Mouse (Mus musculus) limb, embryonic 14.5 days (tissue): Measurements from ENCODE around the gene Pgbd5. TPM values are rescaled to one million over a fixed set of nuclear protein-coding genes. Genes with fewer than 3 reads are reported as not detected.

Experiments used
- ATAC-seq: fragments of 200-750 bp; cut with Nextera tagmentation; 2 replicates; pipeline ENCODE4 v1.8.0; 2017; ENCODE audit warnings: low read depth, moderate number of reproducible peaks, moderate TSS enrichment; ENCODE audit not compliant: low FRiP score
- DNase-seq: peaks from one replicate; pipeline ENCODE4 v3.0.0-alpha.2; 2015; ENCODE audit warnings: low spot score
- H3K27ac ChIP-seq: fragments of 300-500 bp; sonication (generic); replicated peaks from 2 replicates; pipeline ENCODE4 v1.5.1; 2014; ENCODE audit warnings: low read depth, mild to moderate bottlenecking, low read length, moderate library complexity, mixed read lengths
- H3K27me3 ChIP-seq: fragments of 300-500 bp; sonication (generic); 2 replicates; pipeline ENCODE4 v1.6.1; 2014; ENCODE audit warnings: low read length, mixed read lengths; ENCODE audit not compliant: control insufficient read depth, insufficient read depth
- H3K36me3 ChIP-seq: fragments of 300-500 bp; sonication (generic); 2 replicates; pipeline ENCODE4 v1.6.1; 2014; ENCODE audit warnings: mild to moderate bottlenecking, low read length, moderate library complexity, mixed read lengths; ENCODE audit not compliant: control insufficient read depth, insufficient read depth
- H3K4me1 ChIP-seq: fragments of 300-500 bp; sonication (generic); 2 replicates; pipeline ENCODE4 v1.6.1; 2014; ENCODE audit warnings: antibody characterized with exemption, low read length, mixed read lengths; ENCODE audit not compliant: control insufficient read depth, insufficient read depth
- H3K4me2 ChIP-seq: fragments of 300-500 bp; sonication (generic); replicated peaks from 2 replicates; pipeline ENCODE4 v1.6.1; 2014; ENCODE audit warnings: low read depth, mild to moderate bottlenecking, low read length, moderate library complexity; ENCODE audit not compliant: severe bottlenecking
- H3K4me3 ChIP-seq: fragments of 300-500 bp; sonication (generic); replicated peaks from 2 replicates; pipeline ENCODE4 v1.5.1; 2014; ENCODE audit warnings: low read length
- H3K9ac ChIP-seq: fragments of 300-500 bp; sonication (generic); 2 replicates; pipeline ENCODE4 v1.6.1; 2014; ENCODE audit warnings: mild to moderate bottlenecking, low read depth, low read length, moderate library complexity; ENCODE audit not compliant: severe bottlenecking
- H3K9me3 ChIP-seq: fragments of 300-500 bp; sonication (generic); 2 replicates; pipeline ENCODE4 v1.6.1; 2016; ENCODE audit warnings: low read length; ENCODE audit not compliant: control insufficient read depth
- POLR2A ChIP-seq: fragments of 200-500 bp; IDR thresholded peaks from 2 replicates; pipeline ENCODE4 v1.8.0; 2012; ENCODE audit warnings: inconsistent platforms, mild to moderate bottlenecking, moderate library complexity, borderline replicate concordance; ENCODE audit not compliant: insufficient read depth, insufficient read length; ENCODE audit errors: extremely low read depth
- WGBS: fragments of 180-500 bp; shearing (Covaris S2); extraction: QIAGEN DNeasy Blood & Tissue Kit; methylation state at CpG from one replicate; pipeline ENCODE4 v1.1.7; 2014; 5-methylcytosine and 5-hydroxymethylcytosine counted together
- polyA plus RNA-seq, 2 experiments: library from polyadenylated mRNA; depleted of rRNA in 1 of 2; stranded (reverse) in 1 of 2; unstranded in 1 of 2; fragments of >200 nt; fragmentation: Nextera tagmentation in 1 of 2; extraction: Ambion mirVana in 1 of 2; gene quantifications; 2 replicates each; pipeline versions ENCODE4 v1.2.1 to v1.2.3; 2012 to 2014

Pgbd5 gene
- polyA plus RNA-seq, 2 experiments, result 3.9 to 8.0 TPM

DNA sequence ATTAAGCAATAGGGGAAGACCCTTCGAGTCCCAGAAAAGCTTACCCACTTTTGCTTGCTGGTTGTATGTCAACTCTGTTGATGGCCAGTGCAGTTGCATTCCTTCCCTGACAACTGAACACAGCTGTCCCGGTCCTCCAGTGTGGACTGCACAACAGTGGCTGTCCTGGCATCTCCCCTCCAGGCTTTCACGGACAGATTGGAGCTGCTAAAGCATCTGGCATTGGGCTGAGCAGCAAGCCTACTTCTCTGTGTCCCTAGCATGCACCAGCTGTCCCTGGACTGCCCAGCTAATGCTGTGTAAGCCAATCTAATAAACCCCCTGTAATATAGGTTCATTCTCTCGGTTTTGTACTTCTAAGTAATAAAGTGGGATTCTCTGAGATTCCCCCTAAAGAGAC is 21.2 kb upstream of the Pgbd5 start:
- no peaks in the 10 kb centered on the region for H3K27me3 ChIP-seq
- TF ChIP-seq POLR2A, result no peak
- no peaks in the 10 kb centered on the region for H3K36me3 ChIP-seq
- no peaks in the 10 kb centered on the region for H3K4me1 ChIP-seq
- no peak overlapping the region for H3K27ac ChIP-seq
- no peak for DNase-seq
- no peak overlapping the region for H3K9ac ChIP-seq
- ATAC-seq, result no peak
- 56% methylated on average over 4 of the region's 4 CpGs for WGBS
- no peak overlapping the region for H3K4me3 ChIP-seq
- H3K4me2 ChIP-seq, result no peak overlapping the region
- no peaks in the 10 kb centered on the region for H3K9me3 ChIP-seq

GRCm38 (mm10) chr8:124459627-124460026 is 20.2 kb upstream of the Pgbd5 start:
- Histone ChIP-seq H3K9ac (no peak overlapping the region), H3K27me3 (no peaks in the 10 kb centered on the region), H3K27ac (no peak overlapping the region), H3K9me3 (no peaks in the 10 kb centered on the region), H3K4me2 (no peak overlapping the region), H3K4me1 (no peaks in the 10 kb centered on the region), H3K36me3 (no peaks in the 10 kb centered on the region), H3K4me3 (no peak overlapping the region)
- WGBS, result 28% methylated on average over 12 of the region's 12 CpGs
- TF ChIP-seq POLR2A, result no peak
- DNase-seq (no peak), ATAC-seq (no peak)

GRCm38 (mm10) chr8:124455359-124455758 is 15.9 kb upstream of the Pgbd5 start:
- Histone ChIP-seq H3K27ac (no peak overlapping the region), H3K9ac (no peak overlapping the region), H3K4me1 (no peaks in the 10 kb centered on the region), H3K4me3 (no peak overlapping the region), H3K4me2 (no peak overlapping the region), H3K27me3 (no peaks in the 10 kb centered on the region), H3K36me3 (no peaks in the 10 kb centered on the region), H3K9me3 (0 out of 2 replicates have a peak, but pooled peaks cover 2% of the 10 kb centered on the region)
- ATAC-seq (no peak), DNase-seq (no peak)
- 71% methylated on average over 3 of the region's 3 CpGs for WGBS
- no peak for TF ChIP-seq POLR2A

DNA sequence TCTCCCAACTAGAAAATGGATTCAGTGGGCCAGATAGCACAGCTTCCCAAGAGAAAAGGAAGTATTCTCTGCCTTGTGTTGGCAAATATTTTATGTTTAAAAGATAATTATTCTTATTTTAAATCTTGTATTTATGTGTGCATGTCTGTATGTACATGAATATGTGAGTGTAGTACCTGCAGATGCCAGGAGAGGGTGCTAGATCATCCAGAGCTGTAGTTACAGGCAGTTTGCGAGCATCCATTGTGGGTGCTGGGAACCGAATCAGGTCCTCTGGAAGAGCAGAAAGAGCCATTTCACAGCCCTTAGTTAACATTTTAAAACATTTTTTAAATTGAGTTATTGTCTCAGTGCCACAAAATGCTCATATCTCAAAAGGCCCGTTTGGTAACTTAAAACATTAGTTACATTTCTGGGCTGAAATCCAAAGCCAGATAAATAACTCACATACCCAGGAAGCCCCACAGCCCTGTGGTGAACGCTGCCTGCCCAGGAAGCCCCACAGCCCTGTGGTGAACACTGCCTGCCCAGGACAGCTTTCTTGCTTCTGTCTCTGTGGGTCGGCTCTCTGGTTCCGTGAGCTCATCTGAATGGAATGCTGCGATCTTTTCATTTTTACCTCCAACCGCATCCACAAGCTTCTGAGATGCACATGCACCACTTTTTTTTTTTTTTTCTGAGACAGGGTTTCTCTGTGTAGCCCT is 10.9 kb upstream of the Pgbd5 start:
- H3K4me2 ChIP-seq, result no peak overlapping the region
- 81% methylated on average over 8 of the region's 8 CpGs for whole genome bisulfite sequencing
- H3K9ac ChIP-seq, result no peak overlapping the region
- H3K27ac ChIP-seq, result no peak overlapping the region
- H3K4me3 ChIP-seq, result no peak overlapping the region
- H3K4me1 ChIP-seq, result no peaks in the 10 kb centered on the region
- no peaks in the 10 kb centered on the region for H3K27me3 ChIP-seq
- H3K36me3 ChIP-seq, result no peaks in the 10 kb centered on the region
- TF ChIP-seq POLR2A, result no peak
- ATAC-seq (no peak), DNase-seq (no peak)
- 0 out of 2 replicates have a peak, but pooled peaks cover 4% of the 10 kb centered on the region for H3K9me3 ChIP-seq

DNA sequence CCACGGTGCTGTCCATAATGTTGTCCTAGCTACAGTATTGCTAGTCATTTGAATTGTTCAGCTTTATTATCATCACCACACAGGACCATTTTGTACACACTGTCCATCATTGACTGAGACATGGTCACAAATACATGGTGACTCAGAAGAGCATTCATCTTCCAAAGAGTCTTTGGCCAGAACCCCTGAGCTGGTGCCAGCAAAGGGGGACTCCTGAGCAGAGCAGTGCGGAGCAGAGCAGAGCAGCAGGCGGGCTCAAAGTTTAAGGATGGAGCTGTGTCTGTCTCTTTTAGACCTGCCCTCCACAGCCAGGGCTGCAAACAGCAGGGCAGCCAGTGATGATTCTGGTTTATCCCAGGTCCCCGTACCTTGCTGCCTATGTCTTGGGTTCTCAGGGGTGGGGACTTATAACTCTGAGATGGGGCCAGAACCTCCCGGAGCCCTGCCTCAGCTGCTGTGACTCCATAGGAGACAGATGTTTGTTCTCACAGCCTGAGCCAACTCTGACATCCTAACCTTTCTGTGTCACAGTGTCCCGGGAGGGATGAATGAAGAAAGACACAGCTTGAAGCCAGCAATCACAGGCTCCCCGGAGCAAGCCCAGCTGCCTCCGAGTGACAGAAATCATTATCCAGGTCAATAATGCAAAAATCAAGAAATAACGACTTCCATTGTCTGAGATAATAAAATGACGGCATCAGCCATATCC is 9.7 kb upstream of the Pgbd5 start:
- ATAC-seq (no peak), DNase-seq (no peak)
- WGBS, result 76% methylated on average over 10 of the region's 10 CpGs
- 0 out of 2 replicates have a peak, but pooled peaks cover 4% of the 10 kb centered on the region for H3K9me3 ChIP-seq
- no peak overlapping the region for H3K9ac ChIP-seq
- H3K4me2 ChIP-seq, result no peak overlapping the region
- no peaks in the 10 kb centered on the region for H3K4me1 ChIP-seq
- TF ChIP-seq POLR2A, result no peak
- no peak overlapping the region for H3K27ac ChIP-seq
- no peaks in the 10 kb centered on the region for H3K27me3 ChIP-seq
- no peak overlapping the region for H3K4me3 ChIP-seq
- no peaks in the 10 kb centered on the region for H3K36me3 ChIP-seq
